Mouse (Mus musculus): ENCODE data around the gene Adamts1. TPM values are rescaled to one million over a fixed set of nuclear protein-coding genes. Genes with fewer than 3 reads are reported as not detected.

Gene Adamts1
- total RNA-seq, 2 experiments from 2014 or later: 0.26 TPM; not detected in 1

DNA sequence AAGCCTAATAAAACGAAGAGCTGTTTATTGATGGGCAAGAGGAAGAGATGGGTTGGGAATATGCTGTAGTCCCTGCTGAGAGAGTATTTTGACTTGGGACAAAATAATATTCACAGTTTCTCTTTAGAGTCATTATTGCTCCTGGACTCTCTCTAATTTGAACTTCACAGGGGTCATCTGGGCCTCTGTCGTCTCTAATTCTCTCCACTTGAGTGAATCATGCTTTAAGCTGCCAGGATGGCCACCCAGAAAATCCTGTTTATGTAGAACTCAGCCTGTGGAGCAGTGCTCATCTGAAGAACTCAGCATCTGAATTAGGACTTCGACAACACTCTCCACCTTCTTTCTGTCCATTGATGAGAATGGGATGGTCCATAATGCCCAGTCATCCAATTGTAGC, 30.6 kb downstream of the Adamts1 start:
- no peak for ATAC-seq (replicated peaks; ENCODE audit: poor library complexity, severe bottlenecking)

DNA sequence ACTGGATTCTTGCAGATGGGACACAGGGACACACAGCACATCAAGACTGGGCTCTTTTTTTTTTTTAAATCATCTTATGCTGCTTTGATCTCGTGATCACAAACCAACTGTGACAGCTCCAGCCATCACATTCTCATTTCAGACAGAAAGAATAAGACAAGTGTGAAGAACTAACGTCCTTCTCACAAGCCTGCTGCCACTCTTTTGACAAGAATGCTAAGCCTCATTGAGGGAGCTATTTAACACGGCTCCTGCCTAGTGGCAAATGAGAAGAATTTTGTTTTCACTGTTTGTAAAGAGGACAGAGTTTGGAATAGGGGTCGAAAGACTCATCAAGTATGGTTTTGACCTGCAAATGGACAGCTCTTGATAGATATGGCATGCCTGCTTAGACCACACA, 35.6 kb downstream of the Adamts1 start:
- no peak for ATAC-seq (replicated peaks; ENCODE audit: poor library complexity, severe bottlenecking)

DNA sequence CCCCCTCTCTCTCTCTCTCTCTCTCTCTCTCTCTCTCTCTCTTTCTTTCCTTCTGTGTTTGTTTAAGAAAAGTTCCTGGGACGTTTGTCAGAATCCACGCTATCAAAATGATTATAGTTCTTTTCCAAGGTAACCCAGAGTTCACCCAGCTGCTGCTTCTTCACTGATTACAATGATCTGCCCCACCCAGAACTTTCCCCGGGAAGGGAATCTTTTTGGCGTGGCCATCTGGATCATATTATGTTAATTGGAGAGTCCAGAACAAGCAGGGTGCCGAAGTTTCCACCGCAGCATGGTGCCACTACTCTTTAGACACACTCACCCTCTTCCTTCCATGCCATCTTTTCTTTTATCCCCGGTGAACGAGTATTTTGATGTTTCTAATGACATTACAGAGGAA, 37.2 kb downstream of the Adamts1 start:
- ATAC-seq (replicated peaks; ENCODE audit: poor library complexity, severe bottlenecking): no peak

DNA sequence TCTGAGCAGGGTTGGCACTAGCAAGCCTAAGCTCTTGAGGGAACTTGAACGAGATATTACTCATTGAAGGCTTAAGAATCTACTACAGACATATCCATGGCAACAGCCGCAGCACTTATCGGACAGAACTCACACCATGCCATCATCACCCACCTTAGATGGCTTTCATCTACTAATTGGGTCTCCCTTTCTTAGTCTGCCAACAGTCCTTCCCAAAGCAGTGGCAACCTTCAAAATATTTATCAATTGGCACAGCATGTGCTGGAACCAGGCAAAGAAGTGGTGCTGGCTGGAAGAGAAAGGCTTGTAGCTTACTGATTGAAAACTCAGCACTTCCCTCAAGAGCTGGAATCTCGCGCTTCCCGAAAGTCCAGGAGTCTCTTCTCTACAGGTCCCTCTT, 37.7 kb downstream of the Adamts1 start:
- ATAC-seq (replicated peaks; ENCODE audit: poor library complexity, severe bottlenecking): no peak

DNA sequence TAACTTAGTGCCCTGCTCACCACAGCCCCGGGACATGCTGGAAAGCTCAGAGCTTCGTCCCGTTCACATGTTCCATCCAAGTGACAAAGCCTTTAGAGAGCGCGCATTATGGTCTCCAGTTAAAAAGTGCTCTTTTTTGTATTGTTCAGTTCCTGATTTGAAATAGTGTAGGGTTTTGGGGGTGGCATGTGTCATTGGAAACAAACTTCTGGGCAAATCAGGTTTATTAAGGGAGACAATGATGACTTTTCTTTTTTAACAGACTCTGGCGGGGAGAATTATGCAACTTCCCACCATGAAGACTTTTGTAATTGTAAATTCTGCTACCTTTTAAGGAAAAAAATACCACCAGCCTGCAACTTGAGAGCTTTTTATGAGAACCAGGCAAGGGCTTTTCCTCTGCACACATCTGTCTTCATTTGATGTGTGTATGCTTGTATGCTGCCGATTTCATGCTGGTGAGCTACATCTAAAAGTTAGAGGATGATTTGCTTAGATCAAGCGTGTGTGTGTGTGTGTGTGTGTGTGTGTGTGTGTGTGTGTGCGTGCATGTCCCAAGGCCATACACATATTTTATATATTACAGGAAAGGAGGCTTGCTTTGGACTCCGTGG, 40.8 kb downstream of the Adamts1 start:
- peak; percentile 77 for ATAC-seq (replicated peaks; ENCODE audit: poor library complexity, severe bottlenecking)

DNA sequence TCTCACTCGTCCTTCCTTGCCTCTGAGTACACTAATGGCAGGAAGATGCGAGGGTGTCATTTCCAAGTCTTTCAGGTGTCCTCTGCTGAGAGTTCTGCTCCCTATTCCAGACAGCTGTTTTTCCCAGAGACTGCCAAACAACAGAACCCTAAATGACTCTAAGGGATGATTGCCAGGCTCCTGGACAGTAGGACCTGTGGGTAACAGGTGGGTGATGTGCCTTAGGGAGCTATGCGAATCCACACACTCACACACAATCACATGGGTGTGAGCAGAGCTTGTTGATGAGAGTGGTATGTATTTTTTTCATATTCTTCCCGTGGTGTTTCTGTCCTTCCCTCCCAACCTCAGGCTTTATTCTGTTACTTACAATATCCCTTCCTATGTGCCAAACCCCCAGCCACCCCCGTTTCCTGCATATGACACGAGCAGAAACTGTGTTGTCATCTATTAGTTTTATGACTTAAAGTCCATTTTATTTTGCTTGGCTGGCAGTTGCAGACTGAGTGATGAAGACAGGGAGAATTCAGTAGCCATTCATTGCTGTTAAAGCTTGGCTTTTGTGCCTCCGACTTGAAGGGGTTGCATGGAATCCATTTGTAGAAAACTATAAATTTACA, 41.8 kb downstream of the Adamts1 start:
- ATAC-seq (replicated peaks; ENCODE audit: poor library complexity, severe bottlenecking): no peak

DNA sequence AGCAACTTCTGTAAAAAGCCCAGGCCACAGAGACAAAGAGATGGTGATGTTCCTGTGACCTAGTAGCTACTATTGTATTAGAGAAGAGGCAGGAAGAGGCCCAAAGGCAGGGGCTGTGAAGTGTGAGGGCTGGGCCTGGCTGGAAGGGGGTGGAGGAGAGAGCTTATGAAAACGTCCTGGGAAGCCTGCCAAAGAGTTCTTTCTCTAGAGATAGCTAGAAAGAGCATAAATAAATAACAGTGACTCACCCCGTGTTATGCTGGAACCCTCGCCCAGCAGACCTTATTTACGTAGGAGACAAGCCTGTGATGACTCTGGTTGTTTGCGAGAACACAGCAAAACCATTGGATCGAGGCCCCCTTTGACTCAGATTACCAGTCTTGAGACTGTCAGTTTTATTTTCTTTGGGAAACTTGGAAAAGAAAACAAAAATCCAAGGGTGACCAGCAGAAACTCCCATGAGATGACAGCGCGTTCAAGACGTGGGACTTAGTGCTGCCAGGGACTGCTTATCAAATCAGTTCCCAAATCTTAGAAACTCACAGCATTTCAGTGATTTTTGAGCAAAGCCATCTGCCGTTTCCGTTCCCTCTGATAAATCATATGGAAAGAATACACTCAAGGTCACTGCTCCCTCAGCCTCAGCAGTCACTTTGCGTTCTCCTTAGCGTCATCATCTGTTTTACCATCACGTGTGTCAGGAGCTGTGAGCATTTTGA, 46.7 kb downstream of the Adamts1 start:
- ATAC-seq (replicated peaks; ENCODE audit: poor library complexity, severe bottlenecking): no peak

DNA sequence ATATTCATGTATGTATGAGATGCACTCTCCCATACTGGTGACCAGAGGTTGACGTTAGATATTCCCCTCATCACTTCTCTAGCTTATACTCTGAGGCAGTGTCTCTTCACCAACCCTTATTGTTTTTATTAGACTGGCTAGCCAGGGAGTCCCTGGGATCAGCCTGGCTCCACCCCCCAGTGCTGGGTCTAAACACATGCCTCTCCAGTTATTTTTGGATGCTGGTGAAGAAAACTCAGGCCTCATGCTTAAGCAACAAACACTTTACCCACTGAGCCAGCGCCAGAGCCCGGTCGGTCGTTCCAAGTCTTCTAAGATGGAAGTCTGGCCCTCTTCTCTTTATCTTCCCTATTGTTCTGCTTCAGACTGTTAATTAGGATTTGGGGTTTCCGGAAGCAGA, 53.6 kb downstream of the Adamts1 start:
- ATAC-seq (replicated peaks; ENCODE audit: poor library complexity, severe bottlenecking): no peak

DNA sequence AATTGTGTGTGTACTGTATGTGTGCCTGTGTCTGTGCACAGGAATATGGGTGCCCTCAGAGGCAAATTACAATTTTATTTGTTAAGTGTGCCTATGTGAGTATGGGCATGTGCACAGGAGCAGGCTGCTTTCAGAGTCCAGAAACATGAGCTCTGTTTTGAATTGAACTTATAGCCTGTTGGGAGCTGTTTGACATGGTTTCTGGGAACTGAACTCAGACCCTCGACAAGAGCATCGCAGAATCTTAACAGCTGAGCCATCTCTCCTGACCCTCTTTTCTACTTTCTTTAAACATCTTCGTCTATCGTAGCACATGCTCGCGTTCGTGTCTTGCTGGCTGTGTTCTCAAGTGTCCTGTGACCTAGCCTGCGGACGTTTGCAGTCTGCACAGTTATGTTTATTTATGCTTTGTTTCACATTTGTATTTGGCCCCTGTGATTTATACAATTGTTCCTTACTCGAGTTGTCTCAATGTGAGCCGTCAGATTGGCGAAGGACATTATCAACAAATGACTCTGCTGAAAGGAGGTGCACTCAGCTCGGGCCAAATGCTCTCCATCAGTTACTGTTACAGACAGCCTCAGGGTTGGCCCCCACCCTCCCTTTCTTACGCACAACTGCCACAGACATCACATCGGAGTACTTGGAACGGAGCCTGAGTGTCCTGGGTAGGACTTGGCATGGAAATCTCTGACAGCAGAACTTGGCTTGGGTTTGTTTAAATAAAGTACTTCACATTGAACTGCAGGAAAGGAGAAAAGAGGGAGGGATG, 55.1 kb downstream of the Adamts1 start:
- no peak for ATAC-seq (replicated peaks; ENCODE audit: poor library complexity, severe bottlenecking)

DNA sequence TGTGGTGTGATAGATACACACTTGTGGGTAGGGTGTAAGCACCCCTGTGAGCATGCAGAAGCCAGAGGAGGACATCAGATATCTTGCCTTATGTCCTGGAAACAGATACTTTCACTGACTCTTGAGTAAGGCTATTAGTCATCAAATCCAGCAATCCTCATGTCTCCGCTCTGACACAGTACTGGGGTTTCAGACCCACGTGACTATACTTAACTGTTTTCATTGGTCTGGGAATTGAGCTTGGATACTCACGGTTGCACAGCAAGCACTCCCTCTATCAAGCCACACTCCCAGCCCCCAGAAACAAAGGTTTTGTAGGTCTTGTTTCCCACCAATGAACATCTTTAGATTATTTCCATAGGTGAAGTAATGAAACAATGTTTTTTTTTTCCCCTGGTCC, 56.5 kb downstream of the Adamts1 start:
- ATAC-seq (replicated peaks; ENCODE audit: poor library complexity, severe bottlenecking): no peak

Other genes with a start within 250 kb of the Adamts1 start
- not detected in 2 replicates for gene Cyyr1, start 249.7 kb downstream of the Adamts1 start, total RNA-seq (2014; fragmentation: Nextera tagmentation)
- not detected in 2 replicates for gene Cyyr1, start 249.7 kb downstream of the Adamts1 start, total RNA-seq (2017)
- gene Adamts5, start 98.7 kb upstream of the Adamts1 start, total RNA-seq (2014; fragmentation: Nextera tagmentation): not detected in 2 replicates
- gene Adamts5, start 98.7 kb upstream of the Adamts1 start, total RNA-seq (2017): under 0.01 TPM in 1 of 2 replicates, not detected in the other